Mouse (Mus musculus) lung, embryonic 16.5 days (tissue): Measurements from ENCODE around the gene Fgfr2. TPM values are rescaled to one million over a fixed set of nuclear protein-coding genes. Genes with fewer than 3 reads are reported as not detected.

ENCODE experiments used
- ATAC-seq: fragments of 200-750 bp; cut with Nextera tagmentation; 2 replicates; pipeline ENCODE4 v1.8.0; 2017; ENCODE audit warnings: low read depth, mild to moderate bottlenecking, moderate library complexity
- H3K27ac ChIP-seq: fragments of 300-500 bp; sonication (generic); 2 replicates; pipeline ENCODE4 v1.5.1; 2014; ENCODE audit warnings: mild to moderate bottlenecking, control low read depth, low read length
- H3K27me3 ChIP-seq: fragments of 300-500 bp; sonication (generic); 2 replicates; pipeline ENCODE4 v1.6.1; 2014; ENCODE audit warnings: low read depth, low read length, mixed read lengths; ENCODE audit not compliant: control insufficient read depth, insufficient read depth
- H3K36me3 ChIP-seq: fragments of 300-500 bp; sonication (generic); 2 replicates; pipeline ENCODE4 v1.6.1; 2014; ENCODE audit warnings: low read length; ENCODE audit not compliant: control insufficient read depth, insufficient read depth
- H3K4me1 ChIP-seq: fragments of 300-500 bp; sonication (generic); replicated peaks from 2 replicates; pipeline ENCODE4 v1.6.1; 2014; ENCODE audit warnings: low read length, mixed read lengths; ENCODE audit not compliant: control insufficient read depth, insufficient read depth
- H3K4me2 ChIP-seq: fragments of 300-500 bp; sonication (generic); 2 replicates; pipeline ENCODE4 v1.6.1; 2014; ENCODE audit warnings: low read depth, low read length, control low read depth
- H3K4me3 ChIP-seq: fragments of 300-500 bp; sonication (generic); 2 replicates; pipeline ENCODE4 v1.5.1; 2014; ENCODE audit warnings: mild to moderate bottlenecking, low read length, control low read depth
- H3K9ac ChIP-seq: fragments of 300-500 bp; sonication (generic); 2 replicates; pipeline ENCODE4 v1.6.1; 2014; ENCODE audit warnings: low read length, control low read depth
- H3K9me3 ChIP-seq: fragments of 300-500 bp; sonication (generic); 2 replicates; pipeline ENCODE4 v1.6.1; 2016; ENCODE audit warnings: low read length; ENCODE audit not compliant: control insufficient read depth
- WGBS: fragments of 180-500 bp; shearing (Covaris S2); extraction: QIAGEN DNeasy Blood & Tissue Kit; methylation state at CpG from one replicate; pipeline ENCODE4 v1.1.7; 2014; 5-methylcytosine and 5-hydroxymethylcytosine counted together
- polyA plus RNA-seq: library from polyadenylated mRNA; unstranded; fragments of >200 nt; fragmentation: Nextera tagmentation; extraction: Ambion mirVana; gene quantifications from 2 replicates; pipeline ENCODE4 v1.2.1, GENCODE M21; 2015

Gene Fgfr2
- polyA plus RNA-seq, 1 experiment from 2014 or later: 175 TPM

DNA sequence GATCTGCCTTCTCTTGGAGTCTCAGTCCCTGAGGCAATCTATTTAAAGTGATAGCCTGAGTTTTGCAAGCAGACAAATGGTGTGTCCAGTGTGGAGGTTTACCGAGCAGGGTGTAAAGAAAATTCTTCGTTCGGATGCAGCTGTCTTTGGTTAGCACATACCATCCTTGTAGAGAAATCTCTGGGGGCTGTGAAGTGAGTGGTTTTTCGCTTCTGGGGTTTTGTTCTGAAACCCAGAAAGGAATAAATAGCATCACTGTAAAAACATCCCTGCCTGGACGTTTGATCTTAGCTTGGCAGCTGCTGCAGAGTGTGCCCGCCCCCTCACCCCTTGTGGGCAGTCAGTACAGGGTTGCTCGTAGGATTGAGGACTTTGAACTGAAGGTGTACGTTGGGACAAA lies 767.0 kb downstream of the Fgfr2 start:
- Histone ChIP-seq H3K36me3 (no peaks in the 10 kb centered on the region), H3K4me3 (no peak overlapping the region), H3K4me1 (peaks cover 15% of the 10 kb centered on the region), H3K27me3 (no peaks in the 10 kb centered on the region), H3K9ac (no peak overlapping the region), H3K4me2 (no peak overlapping the region), H3K27ac (no peak overlapping the region), H3K9me3 (no peaks in the 10 kb centered on the region)
- 35% methylated on average over 8 of the region's 8 CpGs for WGBS
- ATAC-seq: peak; percentile 45

DNA sequence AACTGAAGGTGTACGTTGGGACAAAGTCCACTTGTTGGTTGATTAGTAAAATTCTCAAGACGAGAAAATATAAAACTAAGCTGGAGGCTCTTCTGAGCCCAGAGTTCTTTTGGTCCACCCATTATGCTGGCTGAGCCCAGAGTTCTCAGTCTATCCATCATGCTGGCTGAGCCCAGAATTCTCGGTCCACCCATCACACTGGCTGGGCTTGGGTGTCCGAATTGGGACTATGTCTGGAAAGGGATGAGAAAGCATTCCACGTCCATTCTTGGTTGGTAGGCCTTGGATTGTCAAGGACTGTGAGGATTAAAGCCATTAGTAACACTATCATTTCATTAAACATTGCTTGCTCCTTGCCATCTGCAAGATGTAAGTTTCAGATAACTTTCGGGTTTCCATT lies 767.4 kb downstream of the Fgfr2 start:
- no peak overlapping the region for H3K27ac ChIP-seq
- no peak overlapping the region for H3K4me3 ChIP-seq
- no peaks in the 10 kb centered on the region for H3K36me3 ChIP-seq
- H3K4me2 ChIP-seq: no peak overlapping the region
- H3K4me1 ChIP-seq: peaks cover 15% of the 10 kb centered on the region
- no peaks in the 10 kb centered on the region for H3K27me3 ChIP-seq
- ATAC-seq: peak; percentile 72
- H3K9ac ChIP-seq: no peak overlapping the region
- 41% methylated on average over 6 of the region's 6 CpGs for WGBS
- no peaks in the 10 kb centered on the region for H3K9me3 ChIP-seq

DNA sequence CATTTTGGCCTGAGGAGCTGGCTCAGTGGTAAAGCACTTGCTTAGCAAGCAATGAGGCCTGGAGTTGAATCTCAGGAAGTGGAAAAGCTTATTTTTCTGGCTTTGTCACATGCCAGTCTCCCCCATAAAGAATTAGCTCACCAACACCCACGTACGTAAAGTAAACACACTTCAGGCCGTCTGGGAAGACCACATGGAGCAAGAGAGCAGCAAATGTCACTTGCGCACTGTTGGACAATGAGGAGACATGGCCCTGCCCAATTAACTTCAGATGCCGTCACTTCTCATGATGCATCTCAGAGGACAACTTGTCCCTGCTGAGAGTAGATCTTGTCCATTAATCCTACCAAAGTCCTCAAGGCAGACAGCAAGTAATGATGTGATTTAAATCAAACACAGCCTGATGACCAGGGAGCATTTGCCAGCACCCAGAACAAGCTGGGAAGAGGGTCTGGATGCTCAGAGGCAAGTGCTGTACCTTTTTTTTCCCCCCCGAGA lies 774.0 kb downstream of the Fgfr2 start:
- H3K4me2 ChIP-seq: no peak overlapping the region
- H3K36me3 ChIP-seq: no peaks in the 10 kb centered on the region
- no peaks in the 10 kb centered on the region for H3K9me3 ChIP-seq
- H3K27me3 ChIP-seq: no peaks in the 10 kb centered on the region
- 48% methylated on average over 6 of the region's 6 CpGs for WGBS
- peaks cover 13% of the 10 kb centered on the region; the same call in 1 of the 2 replicates for H3K4me1 ChIP-seq
- ATAC-seq: no peak
- H3K4me3 ChIP-seq: no peak overlapping the region
- H3K27ac ChIP-seq: no peak overlapping the region
- H3K9ac ChIP-seq: no peak overlapping the region

- H3K27ac ChIP-seq: no peak overlapping the region; the same call in 1 of the 2 replicates
Measured at GRCm38 (mm10) chr7:132347273-132348045, 775.7 kb downstream of the Fgfr2 start.

DNA sequence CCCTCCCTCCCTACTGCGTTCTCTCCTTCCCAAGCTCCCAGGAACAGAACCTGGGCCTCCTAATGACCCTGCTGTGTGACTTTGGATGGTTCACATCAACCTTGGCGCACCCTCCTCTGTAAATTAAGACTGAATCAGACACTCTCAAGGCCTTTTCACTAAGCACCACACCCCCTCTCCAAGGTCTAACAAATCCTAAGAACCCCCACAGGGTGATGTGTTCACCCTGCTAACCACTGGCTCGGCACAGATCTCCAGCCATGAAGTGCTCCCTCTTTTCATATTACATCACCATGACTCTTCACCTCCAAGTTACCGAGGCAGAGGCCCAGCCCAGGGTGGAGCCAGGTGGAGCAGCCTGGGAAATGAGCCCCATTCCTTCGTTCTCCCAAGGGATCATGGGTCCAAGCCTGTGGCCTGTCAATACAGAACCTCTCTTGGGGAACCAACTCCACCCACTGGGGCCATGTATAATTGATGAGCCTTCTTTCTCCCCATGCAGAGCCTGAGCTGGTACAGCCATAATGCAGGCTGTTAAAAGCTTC lies 777.6 kb downstream of the Fgfr2 start:
- Histone ChIP-seq H3K27me3 (no peaks in the 10 kb centered on the region), H3K9me3 (no peaks in the 10 kb centered on the region), H3K4me1 (peaks cover 13% of the 10 kb centered on the region; the same call in 1 of the 2 replicates), H3K9ac (no peak overlapping the region), H3K27ac (no peak overlapping the region), H3K4me2 (no peak overlapping the region), H3K4me3 (no peak overlapping the region), H3K36me3 (no peaks in the 10 kb centered on the region)
- WGBS: 65% methylated on average over 5 of the region's 5 CpGs
- no peak for ATAC-seq

More at GRCm38 (mm10) chr7:132347273-132348045, 775.7 kb downstream of the Fgfr2 start:
- Histone ChIP-seq H3K9me3 (no peaks in the 10 kb centered on the region), H3K4me1 (peaks cover 13% of the 10 kb centered on the region; the same call in 1 of the 2 replicates), H3K9ac (no peak overlapping the region), H3K36me3 (no peaks in the 10 kb centered on the region), H3K4me3 (no peak overlapping the region), H3K27me3 (no peaks in the 10 kb centered on the region), H3K4me2 (no peak overlapping the region)
- no peak for ATAC-seq
- 58% methylated on average over 9 of the region's 9 CpGs for WGBS

GRCm38 (mm10) chr7:132344606-132345005 lies 778.5 kb downstream of the Fgfr2 start:
- no peaks in the 10 kb centered on the region for H3K36me3 ChIP-seq
- H3K9me3 ChIP-seq: no peaks in the 10 kb centered on the region
- 18% methylated on average over 4 of the region's 4 CpGs for WGBS
- ATAC-seq: no peak
- no peak overlapping the region for H3K4me2 ChIP-seq
- H3K4me1 ChIP-seq: peaks cover 13% of the 10 kb centered on the region; the same call in 1 of the 2 replicates
- H3K27ac ChIP-seq: no peak overlapping the region
- H3K4me3 ChIP-seq: no peak overlapping the region
- H3K9ac ChIP-seq: no peak overlapping the region
- no peaks in the 10 kb centered on the region for H3K27me3 ChIP-seq

- Histone ChIP-seq H3K9me3 (no peaks in the 10 kb centered on the region), H3K4me2 (no peak overlapping the region), H3K9ac (no peak overlapping the region), H3K4me3 (no peak overlapping the region), H3K36me3 (no peaks in the 10 kb centered on the region), H3K27me3 (no peaks in the 10 kb centered on the region), H3K27ac (no peak overlapping the region), H3K4me1 (peaks cover 13% of the 10 kb centered on the region; the same call in 1 of the 2 replicates)
- no peak for ATAC-seq
- 91% methylated on average over 2 of the region's 2 CpGs for WGBS
Measured at GRCm38 (mm10) chr7:132343900-132344299, 779.2 kb downstream of the Fgfr2 start.

DNA sequence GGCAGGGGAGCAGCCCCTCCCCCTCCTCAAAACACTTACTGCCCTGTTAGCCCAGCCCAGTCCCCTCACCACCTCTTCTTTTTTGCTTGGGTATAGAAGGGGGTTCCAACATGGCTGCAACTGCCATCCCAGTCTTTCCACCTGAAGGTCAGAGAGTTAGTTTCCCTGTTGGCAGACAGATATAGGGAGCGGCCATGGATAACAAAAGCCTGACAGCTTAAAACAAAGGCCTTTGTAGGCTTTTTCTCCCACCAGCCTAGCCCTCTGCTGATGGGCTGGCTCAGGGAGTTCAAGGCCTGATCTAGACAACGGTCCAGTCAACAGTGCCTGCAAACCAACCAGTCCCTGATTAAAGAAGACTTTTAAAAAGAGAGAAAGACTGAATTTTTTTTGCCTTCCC lies 780.0 kb downstream of the Fgfr2 start:
- Histone ChIP-seq H3K4me1 (peaks cover 11% of the 10 kb centered on the region; the same call in 1 of the 2 replicates), H3K36me3 (no peaks in the 10 kb centered on the region), H3K27me3 (no peaks in the 10 kb centered on the region), H3K9me3 (no peaks in the 10 kb centered on the region), H3K27ac (no peak overlapping the region), H3K4me3 (no peak overlapping the region), H3K9ac (no peak overlapping the region), H3K4me2 (no peak overlapping the region)
- 88% methylated on average over 2 of the region's 2 CpGs for WGBS
- no peak for ATAC-seq

DNA sequence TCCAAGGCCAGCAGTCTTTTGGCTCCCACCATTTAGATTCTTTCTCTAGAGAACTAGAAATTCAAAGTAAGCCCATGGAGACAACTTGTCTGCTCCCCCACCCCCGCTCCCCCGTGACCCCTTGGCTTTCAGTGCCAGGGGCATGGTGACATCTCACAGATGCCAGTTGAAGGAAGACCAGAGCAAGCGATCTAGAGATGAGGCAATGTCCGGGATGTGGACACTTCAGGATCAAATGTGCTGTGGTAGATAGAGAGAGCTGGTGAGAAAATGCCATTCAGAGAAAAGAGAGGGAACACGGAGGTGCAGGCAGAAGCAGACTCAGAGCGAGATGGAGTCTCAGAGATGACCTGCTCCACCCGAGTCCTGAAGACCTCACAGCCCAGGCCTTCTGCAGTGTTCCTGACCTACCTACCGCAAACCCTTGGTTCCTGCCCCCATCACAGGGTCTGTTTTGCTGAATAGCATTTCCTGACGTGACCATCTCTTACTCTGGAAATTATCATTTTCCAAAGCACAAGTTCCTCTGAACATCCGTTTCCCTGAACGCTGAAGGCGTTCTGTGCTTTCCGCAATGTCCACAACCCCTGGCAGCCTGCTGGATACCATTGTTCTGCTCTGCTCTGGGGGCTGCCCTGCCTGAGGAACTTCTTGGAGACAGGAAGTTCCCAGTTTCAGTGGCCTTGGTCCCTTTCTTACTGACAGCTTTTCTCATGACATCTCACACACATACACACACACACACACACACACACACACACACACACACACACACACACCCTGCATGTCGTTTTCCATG lies 783.9 kb downstream of the Fgfr2 start:
- ATAC-seq: peak; percentile 65

More for the DNA sequence above, 783.9 kb downstream of the Fgfr2 start:
- Histone ChIP-seq H3K36me3 (no peaks in the 10 kb centered on the region), H3K27ac (peak overlapping the region; percentile 91), H3K4me2 (no peak overlapping the region), H3K9ac (no peak overlapping the region), H3K4me1 (peaks cover 25% of the 10 kb centered on the region), H3K9me3 (no peaks in the 10 kb centered on the region), H3K27me3 (no peaks in the 10 kb centered on the region), H3K4me3 (no peak overlapping the region)
- 70% methylated on average over 14 of the region's 14 CpGs for WGBS
